Comparison of ENCODE assay signal across 8 mouse cellular contexts in genomic region chr12:101606622-101607021, GRCm38 (mm10).
DNase-seq lines count a peak whose midpoint lies in the region; ATAC-seq and TF ChIP-seq lines count a peak whose summit lies in the region.
"Not testable (repeated sequence)": the region's sequence is repeated elsewhere in the genome, so short reads cannot be mapped to it uniquely, and the experiment has no call there.

No protein-coding gene starts in this region.

- TF ChIP-seq CTCF in forebrain, postnatal 0 days (IDR thresholded peaks at IDR 0.05; ENCODE audit: low read depth), result peak; percentile 46
- peak; percentile 38; the same call in 1 of the 2 replicates for TF ChIP-seq CTCF in intestine, postnatal 0 days (IDR thresholded peaks at IDR 0.05; ENCODE audit: low read depth)
- peak; percentile 45 for TF ChIP-seq CTCF in left cerebral cortex, adult 2 months (IDR thresholded peaks at IDR 0.05)

- not testable (repeated sequence) for H3K9ac ChIP-seq in forebrain, postnatal 0 days; intestine, postnatal 0 days (ENCODE audit: low read depth, low read length); midbrain, embryonic 14.5 days (replicated peaks; ENCODE audit: low read length)

- intact Hi-C loops in left cerebral cortex, adult 2 months (cut with DNase I), result loop anchor here (5.0 to 10.0 kb wide), 2 partner anchors 484 to 672 kb away; no protein-coding TSS in a partner anchor

- H3K27me3 ChIP-seq in forebrain, postnatal 0 days (ENCODE audit: insufficient read depth, low read length); intestine, postnatal 0 days (replicated peaks; ENCODE audit: control insufficient read depth, insufficient read depth, low read length); midbrain, embryonic 14.5 days (ENCODE audit: control insufficient read depth, insufficient read depth, low read length): not testable (repeated sequence)

- DNase-seq in 3T3-L1 (ENCODE audit: low read depth, low spot score), result peak; percentile 32
- DNase-seq in NIH3T3 (ENCODE audit: low read depth), result peak; percentile 28
- peak; percentile 8 for DNase-seq in brain, adult 2 months (ENCODE audit: low read depth, low spot score)
- peak; percentile 1 for DNase-seq in forebrain, postnatal 0 days
- DNase-seq in left cerebral cortex, adult 2 months (ENCODE audit: extremely low spot score in 1 of 2, low spot score in 2 of 2), result not testable (repeated sequence)
- peak; percentile 4 for DNase-seq in midbrain, embryonic 14.5 days
- DNase-seq in right cerebral cortex, postnatal 10 days (ENCODE audit: low spot score in 2 of 2), result peak; percentile 19

- not testable (repeated sequence) for H3K4me3 ChIP-seq in forebrain, postnatal 0 days (ENCODE audit: low read depth, low read length); intestine, postnatal 0 days (ENCODE audit: low read depth, low read length); left cerebral cortex, adult 2 months; midbrain, embryonic 14.5 days (replicated peaks; ENCODE audit: low read depth, low read length)

- H3K4me2 ChIP-seq in forebrain, postnatal 0 days (ENCODE audit: low read depth); intestine, postnatal 0 days (replicated peaks; ENCODE audit: low read depth); midbrain, embryonic 14.5 days (ENCODE audit: low read length): not testable (repeated sequence)

- not testable (repeated sequence) for H3K4me1 ChIP-seq in forebrain, postnatal 0 days (ENCODE audit: insufficient read depth); intestine, postnatal 0 days (replicated peaks; ENCODE audit: control insufficient read depth, insufficient read depth, low read length); midbrain, embryonic 14.5 days (ENCODE audit: control insufficient read depth, insufficient read depth, low read length)

- ATAC-seq in forebrain, postnatal 0 days; intestine, postnatal 0 days; midbrain, embryonic 14.5 days (ENCODE audit: low FRiP score, low TSS enrichment): not testable (repeated sequence)

- H3K9me3 ChIP-seq in forebrain, postnatal 0 days (ENCODE audit: low read length); intestine, postnatal 0 days (ENCODE audit: control insufficient read depth); midbrain, embryonic 14.5 days (ENCODE audit: control insufficient read depth, low read length): not testable (repeated sequence)

- H3K36me3 ChIP-seq in forebrain, postnatal 0 days (ENCODE audit: insufficient read depth); intestine, postnatal 0 days (ENCODE audit: control insufficient read depth, insufficient read depth); midbrain, embryonic 14.5 days (ENCODE audit: control insufficient read depth, insufficient read depth, low read length): not testable (repeated sequence)

- H3K27ac ChIP-seq in forebrain, postnatal 0 days (ENCODE audit: low read depth, low read length); intestine, postnatal 0 days (ENCODE audit: low read depth, low read length); left cerebral cortex, adult 2 months; midbrain, embryonic 14.5 days (replicated peaks; ENCODE audit: low read depth, low read length): not testable (repeated sequence)
